Mouse (Mus musculus) left cerebral cortex, postnatal 14 days (tissue): ENCODE data around the gene Cyp26b1. TPM values are rescaled to one million over a fixed set of nuclear protein-coding genes. Genes with fewer than 3 reads are reported as not detected.
"Not testable (repeated sequence)": the region's sequence is repeated elsewhere in the genome, so short reads cannot be mapped to it uniquely, and the experiment has no call there.

Experiments
- DNase-seq, 2 experiments: peaks; one replicate each; pipeline ENCODE4 v3.0.0; 2021 to 2022; ENCODE audit warnings: low spot score in 2 of 2, mixed read lengths in 1 of 2
- intact Hi-C: fragments of 180-260 bp; cut with DNase I; formaldehyde crosslinking; loops from one replicate; pipeline ENCODE4 v1.15.1; 2025
- long read RNA-seq, 2 experiments: library from polyadenylated mRNA; stranded (forward); transcript quantifications; one replicate each; pipeline ENCODE4 v2.0.0; 2021
- total RNA-seq, 2 experiments: library from RNA; stranded (reverse); gene quantifications; 2 replicates each; pipeline ENCODE4 v1.2.3; 2021

Gene Cyp26b1
- 10 to 100 TPM; 16.9 to 29.0 TPM for total RNA-seq
- long read RNA-seq, experiment 1, full-length matches to known transcripts: 1 of 5 reads
- long read RNA-seq, experiment 1, partial matches to known transcripts: 1 of 5 reads
- long read RNA-seq, experiment 1, other reads (novel, unspliced or antisense): 3 of 5 reads
- long read RNA-seq, experiment 2, full-length matches to known transcripts: 2 of 17 reads
- long read RNA-seq, experiment 2, partial matches to known transcripts: 1 of 17 reads
- long read RNA-seq, experiment 2, other reads (novel, unspliced or antisense): 14 of 17 reads

- intact Hi-C loops: loop anchor here (5.0 kb wide), 2 partner anchors 166 to 319 kb away; no protein-coding TSS in a partner anchor
- DNase-seq: no peak
These were observed at the start of gene Cyp26b1 for GRCm38 (mm10) chr6:84593693-84594092. Gene Cyp26b1, minus strand, starts transcription at chr6:84593908.

DNA sequence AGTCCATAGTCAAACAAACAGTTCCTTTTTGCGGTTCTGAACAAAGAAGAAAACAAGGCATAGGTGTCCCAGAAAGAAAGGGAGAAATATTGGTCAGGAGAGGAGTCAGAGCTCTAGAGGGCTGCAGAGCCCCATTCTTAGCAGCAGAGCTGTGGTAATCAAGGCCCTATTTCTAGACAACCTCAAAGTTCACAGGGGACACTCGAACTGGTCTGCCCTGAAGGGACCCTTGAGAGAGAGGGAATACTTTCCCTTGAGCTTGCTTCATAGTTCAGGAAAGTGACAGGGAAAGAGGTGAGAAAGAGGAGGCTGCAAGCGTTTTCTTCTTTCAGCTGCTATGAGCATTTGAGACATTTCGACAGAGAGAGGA lies 47.3 kb upstream of the Cyp26b1 start:
- DNase-seq: no peak
- intact Hi-C loops: no loop called here

DNA sequence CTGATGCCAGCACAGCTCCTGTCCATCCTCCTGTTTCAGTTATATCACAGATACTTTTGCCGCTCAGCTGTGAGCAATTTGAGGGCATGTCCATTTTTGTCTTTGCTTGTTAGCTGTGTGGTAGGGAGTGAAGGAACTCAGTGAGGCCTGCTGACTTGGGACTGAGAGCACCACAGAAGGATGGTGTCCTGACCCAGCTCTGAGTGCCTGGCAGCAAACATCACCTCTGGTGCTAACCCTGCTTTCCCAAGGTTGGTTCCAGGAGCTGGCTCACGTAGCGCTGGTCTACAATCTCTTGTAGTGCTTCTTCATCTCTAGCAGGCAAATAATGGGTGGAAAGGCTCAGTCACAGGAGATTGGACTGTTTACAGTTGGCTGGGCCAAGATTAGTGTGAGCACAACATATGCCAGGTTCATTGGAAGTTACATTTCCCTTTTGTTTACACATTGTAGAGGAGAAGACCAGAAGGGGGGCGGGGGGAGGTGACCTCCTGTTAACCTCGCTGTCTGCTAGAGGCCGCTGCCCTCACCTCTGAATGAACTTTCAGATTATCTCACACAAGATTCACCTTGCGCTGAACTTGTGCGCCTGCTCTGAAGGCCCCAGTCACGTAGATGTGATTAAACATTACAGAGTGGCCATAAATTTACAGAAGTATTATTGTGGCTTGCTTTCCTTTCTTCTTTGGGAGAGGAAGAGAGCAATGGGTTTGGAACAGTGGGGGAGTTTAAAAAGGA lies 46.8 kb upstream of the Cyp26b1 start:
- intact Hi-C loops: no loop called here
- no peak for DNase-seq

DNA sequence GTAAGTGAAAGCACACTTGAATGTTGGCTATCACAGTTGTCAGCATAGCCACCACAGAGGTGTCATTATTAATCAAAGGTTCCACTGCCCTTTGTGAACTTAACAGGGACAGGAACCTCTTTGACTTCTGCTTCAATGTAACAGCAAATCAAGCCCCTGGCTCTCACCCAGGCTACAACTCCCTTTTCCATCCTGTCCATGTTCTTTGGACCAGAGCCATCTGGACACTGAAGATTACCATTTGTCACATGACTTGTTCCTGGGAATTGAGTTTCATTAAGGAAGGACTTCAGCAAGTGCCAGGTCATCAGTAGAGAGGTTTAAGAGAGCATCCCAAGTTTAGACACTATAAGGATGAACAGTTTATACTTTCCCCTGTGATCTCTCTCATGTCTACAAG lies 44.5 kb upstream of the Cyp26b1 start:
- DNase-seq: no peak
- intact Hi-C loops: no loop called here

DNA sequence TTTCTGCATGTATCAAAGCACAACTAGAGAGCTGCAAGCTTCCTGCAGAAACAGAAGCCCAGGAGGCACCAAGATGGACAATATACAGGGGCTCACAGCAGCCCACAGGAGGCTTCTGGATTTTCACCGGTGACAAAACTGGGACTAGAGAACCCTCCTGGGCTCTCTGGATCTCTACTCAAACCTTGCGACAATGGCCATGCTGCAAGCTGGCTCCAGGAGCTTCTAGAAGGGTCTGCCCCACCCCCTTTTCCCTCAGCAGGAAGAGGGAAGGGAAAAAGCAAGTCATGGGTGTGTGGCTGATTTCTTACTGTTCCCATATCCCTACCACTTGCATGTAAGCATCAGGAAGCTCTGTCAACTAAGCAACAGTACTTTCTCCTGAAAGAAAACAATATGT lies 37.9 kb upstream of the Cyp26b1 start:
- no peak for DNase-seq
- intact Hi-C loops: no loop called here

DNA sequence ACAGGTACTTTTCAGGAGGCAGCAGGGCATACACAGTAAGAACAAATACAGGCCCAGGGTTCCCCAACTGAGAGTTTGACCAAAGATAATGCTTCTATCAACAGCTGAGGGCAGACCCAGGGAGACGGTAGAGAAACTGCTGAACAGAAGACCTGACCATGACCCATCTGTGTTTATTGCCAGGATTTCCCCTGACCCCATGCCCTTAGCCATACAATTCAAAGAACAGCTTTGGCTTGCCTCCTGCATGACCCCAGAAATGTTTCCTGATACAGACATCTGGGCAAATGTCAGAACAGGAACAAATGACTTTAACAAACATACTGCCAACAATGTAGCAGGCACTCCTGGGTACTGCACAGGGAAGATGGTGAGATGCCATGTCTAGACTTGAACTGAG lies 36.6 kb upstream of the Cyp26b1 start:
- intact Hi-C loops: no loop called here
- no peak for DNase-seq

DNA sequence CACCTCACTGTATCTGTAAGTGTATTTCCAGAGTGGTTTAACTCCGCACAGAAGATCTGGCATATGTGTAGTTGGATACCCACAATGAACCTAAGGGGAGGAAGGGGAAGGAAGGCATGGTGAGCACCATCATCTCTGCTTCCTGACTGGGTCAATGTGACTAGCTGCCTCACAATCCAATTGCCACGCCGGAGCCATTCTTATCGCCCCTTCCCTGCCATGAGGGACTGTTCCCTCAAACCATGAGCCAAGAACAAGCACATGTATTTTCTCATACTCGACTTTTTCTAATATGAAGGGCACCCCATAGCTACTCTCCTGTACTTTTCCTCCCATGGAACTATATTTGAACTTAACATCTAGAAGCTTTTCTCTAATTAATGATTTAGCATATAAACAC lies 35.1 kb upstream of the Cyp26b1 start:
- no peak for DNase-seq
- intact Hi-C loops: no loop called here

DNA sequence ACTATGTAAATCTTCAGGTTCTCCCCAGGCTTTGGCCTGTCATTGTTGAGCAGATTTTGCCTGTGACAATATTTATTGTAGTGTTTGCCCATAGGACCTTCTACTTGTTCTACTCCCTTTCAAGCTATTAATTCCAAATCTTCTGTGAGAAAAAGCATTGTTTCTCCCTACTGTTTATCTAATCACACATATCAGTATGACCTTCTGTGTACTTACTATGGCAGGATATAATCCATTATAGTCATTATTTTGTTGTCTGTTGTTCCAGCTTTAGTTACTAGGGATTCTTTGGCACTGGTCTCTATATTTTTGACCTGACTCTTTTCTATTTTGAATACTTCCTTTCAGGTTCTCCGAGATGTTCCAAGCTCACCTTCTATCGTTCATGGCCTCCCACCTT lies 32.7 kb upstream of the Cyp26b1 start:
- intact Hi-C loops: no loop called here
- no peak for DNase-seq

- no peak for DNase-seq
- intact Hi-C loops: no loop called here
These were observed 25.5 kb upstream of the Cyp26b1 start for GRCm38 (mm10) chr6:84619166-84619565.

DNA sequence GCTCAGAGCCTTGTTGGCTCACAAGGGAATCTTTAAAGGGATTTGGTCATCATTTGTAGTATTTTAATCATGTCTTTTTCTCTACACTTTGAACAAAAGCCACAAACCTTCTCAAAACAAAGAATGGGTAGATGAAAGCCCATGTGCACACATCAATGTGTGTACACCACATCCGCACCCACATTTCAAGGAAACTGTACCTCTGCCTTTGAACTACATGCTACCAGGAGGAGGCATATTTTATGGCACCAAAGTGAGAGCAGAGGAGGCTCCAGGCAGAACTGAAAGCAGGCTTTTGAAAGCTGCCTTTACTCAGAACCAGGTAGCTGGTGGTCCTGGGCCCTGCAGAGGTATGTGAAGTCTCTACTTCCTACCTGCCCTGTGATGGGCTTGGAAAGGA lies 23.3 kb upstream of the Cyp26b1 start:
- intact Hi-C loops: no loop called here
- DNase-seq: no peak

DNA sequence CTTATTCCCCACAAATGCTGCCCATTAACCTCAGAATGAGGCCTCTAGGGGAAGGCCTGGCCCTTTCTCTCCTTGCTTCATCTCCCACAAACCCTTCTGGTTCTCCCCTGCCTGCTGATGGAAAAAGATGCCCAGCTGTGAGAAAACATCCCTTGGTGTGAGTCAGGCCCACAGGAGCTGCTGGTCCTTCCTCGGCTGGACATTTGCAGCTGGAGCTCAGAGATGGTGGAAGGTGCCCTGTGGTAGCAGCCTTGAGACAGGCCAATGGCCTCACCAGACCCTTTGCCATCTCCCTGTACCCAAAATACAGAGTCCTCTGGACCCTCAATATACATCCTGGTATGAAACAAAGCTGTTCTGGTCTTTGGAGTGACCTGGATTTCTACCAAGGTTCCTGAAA lies 22.9 kb upstream of the Cyp26b1 start:
- DNase-seq: no peak
- intact Hi-C loops: no loop called here

DNA sequence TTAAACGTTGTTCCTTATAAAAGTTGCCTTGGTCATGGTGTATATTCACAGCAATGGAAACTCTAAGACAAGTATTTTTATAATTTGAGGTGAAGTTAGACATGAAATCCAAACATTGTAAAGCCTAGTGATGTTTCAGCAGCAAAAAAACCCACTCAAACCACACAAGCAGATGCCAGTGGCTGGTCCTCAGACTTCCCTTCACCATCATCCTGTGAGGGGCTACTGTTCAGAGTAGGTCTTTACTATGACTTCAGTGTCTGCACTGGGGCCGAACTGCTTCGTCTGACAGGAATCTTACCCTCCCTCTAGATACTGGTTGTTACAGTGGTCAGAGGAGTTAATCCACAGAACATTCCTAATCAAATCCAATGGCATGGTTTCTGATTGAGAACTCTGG lies 19.9 kb upstream of the Cyp26b1 start:
- DNase-seq: no peak
- intact Hi-C loops: no loop called here

DNA sequence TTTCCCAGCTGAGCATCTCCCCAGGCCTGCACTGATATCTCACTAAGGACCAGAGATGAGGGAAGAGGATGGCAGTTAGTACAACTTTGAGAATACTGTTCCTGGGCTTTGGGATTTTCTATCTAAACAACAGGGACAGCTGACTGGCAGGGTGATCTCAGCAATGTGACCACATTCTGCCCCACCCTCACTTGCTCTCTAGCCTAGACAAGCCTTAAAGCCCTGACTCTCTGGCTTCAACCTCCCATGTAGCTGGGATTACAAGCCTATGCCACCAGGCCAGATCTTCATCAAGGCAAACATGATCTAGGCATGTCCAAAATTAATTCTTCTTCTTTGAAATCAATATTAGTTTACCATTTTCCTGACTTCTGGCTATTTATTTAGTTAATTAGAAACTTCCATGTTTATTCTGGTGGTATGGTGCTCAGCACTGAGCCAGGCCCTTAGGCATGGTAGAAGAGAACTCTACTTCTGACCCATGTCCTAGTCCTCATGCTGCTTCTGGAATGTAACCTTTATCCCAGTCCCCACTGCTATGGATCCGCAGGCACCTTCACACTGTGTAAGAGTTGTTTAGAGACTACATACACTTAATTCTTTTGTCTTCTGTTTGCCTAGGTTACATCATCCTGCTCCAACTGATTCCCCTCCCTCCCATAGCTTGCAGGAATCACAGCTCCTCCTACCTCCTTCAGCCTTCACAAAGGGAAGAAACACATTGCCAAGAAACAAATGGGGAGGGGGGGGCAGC lies 7.6 kb upstream of the Cyp26b1 start:
- intact Hi-C loops: no loop called here
- DNase-seq: no peak

- DNase-seq, intact Hi-C loops: not testable (repeated sequence)
These were observed 5.6 kb upstream of the Cyp26b1 start for GRCm38 (mm10) chr6:84599296-84599695.

DNA sequence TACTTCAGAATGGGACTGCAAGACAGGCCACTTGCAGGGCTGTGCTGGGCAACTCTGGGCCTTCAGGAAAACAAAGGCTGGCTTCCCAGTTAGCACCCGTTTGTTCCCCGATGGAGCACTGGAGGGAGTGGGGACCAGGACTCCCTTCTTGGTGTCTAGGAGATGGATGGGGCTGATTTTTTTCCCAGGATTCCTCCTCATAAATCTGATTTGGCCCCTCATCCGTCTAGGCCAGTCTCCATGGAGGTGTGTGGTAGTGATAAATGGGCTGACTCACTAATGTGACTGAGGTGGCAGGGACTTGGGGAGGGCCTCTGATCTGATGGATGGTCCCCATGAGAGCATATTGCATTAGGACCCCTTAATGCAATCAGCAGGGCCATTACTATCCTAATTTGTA lies 5.0 kb upstream of the Cyp26b1 start:
- intact Hi-C loops: no loop called here
- no peak for DNase-seq

DNA sequence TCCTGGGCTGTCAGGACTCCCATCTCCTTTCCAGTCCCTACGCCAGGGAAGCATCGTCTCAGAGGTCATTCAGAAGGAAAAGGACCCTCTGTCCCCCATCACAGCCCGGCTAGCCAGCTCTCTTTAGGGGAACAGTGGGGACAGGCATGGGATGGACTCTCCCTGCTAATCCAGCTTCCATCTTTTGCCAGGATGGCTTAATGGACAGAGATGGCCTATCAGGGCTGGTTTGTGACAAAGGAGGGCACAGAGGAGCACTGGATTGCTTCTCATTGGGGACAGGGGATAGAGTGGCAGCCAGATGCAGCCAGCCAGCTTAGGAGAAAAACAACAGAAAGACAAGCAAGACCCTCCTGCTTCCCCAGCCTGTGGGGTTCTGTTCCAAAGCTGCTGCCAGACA lies 918 bp upstream of the Cyp26b1 start:
- no peak for DNase-seq
- intact Hi-C loops: loop anchor here (5.0 kb wide), 2 partner anchors 167 to 318 kb away; no protein-coding TSS in a partner anchor

- DNase-seq: no peak
These were observed 2.6 kb downstream of the Cyp26b1 start for GRCm38 (mm10) chr6:84590961-84591745.

DNA sequence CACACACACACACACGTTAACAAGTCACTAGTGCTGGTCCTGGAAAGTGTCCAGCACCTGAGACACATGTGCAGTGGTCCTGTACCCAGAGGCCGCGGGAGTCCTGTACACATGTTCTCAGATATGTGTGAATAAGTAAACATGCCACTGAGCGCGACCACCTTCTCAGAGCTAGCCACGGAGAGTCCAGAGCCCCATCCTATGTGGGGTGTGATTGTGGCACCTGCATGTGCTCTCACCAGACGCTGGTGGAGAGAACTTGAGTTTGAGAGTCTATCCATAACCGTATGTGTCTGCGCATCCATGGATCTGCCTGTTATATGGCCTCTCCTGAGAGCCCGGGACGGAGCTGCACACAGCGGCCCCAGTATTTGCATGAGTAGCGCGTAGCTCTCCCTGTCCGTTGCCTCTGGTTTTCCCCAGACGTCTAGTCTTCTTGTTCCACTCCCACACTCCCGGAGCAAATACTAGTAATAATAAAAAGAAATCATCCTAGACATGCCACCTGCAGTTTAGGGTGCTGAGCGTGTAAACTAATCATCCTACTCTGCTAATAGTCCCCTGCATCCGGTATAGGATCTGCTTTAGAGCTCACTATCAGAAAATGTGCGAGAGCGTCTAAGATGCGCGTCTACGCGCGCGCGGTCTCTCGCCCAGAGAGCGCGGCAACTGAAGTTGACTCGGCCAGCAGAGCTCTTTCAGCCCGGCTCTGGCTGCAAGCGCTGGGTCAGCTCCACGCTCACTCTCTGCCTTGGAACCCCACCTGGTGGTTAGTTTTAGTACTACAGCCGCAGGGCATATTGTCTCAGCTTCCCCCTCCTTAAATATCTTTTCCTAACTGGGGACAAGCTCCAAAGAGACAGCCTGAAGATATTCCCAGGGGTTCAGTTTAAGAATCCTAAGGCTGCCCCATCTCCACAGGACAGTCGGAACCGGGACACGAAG lies 3.7 kb downstream of the Cyp26b1 start:
- DNase-seq: peak; percentile 83 to 92
- intact Hi-C loops: loop anchor here (1.0 to 5.0 kb wide), 5 partner anchors 163 to 494 kb away; no protein-coding TSS in a partner anchor

More at GRCm38 (mm10) chr6:84590961-84591745, 2.6 kb downstream of the Cyp26b1 start:
- intact Hi-C loops: loop anchor here (1.0 to 5.0 kb wide), 4 partner anchors 164 to 495 kb away; no protein-coding TSS in a partner anchor
